Mouse (Mus musculus) embryonic facial prominence, embryonic 13.5 days (tissue): ENCODE measurements around the gene Gm35549. TPM values are rescaled to one million over a fixed set of nuclear protein-coding genes. Genes with fewer than 3 reads are reported as not detected.

Source experiments
- ATAC-seq: fragments of 200-750 bp; cut with Nextera tagmentation; 2 replicates; pipeline ENCODE4 v1.8.0; 2017; ENCODE audit warnings: low read depth; ENCODE audit not compliant: insufficient number of reproducible peaks, insufficient read depth, low FRiP score, low TSS enrichment
- H3K27ac ChIP-seq: fragments of 300-500 bp; sonication (generic); 2 replicates; pipeline ENCODE4 v1.5.1; 2015; ENCODE audit warnings: moderate library complexity, mild to moderate bottlenecking, inconsistent platforms
- H3K27me3 ChIP-seq: fragments of 300-500 bp; sonication (generic); 2 replicates; pipeline ENCODE4 v1.6.1; 2015; ENCODE audit warnings: mild to moderate bottlenecking, inconsistent platforms
- H3K36me3 ChIP-seq: fragments of 300-500 bp; sonication (generic); 2 replicates; pipeline ENCODE4 v1.6.1; 2015; ENCODE audit warnings: mild to moderate bottlenecking, inconsistent platforms
- H3K4me1 ChIP-seq: fragments of 300-500 bp; sonication (generic); 2 replicates; pipeline ENCODE4 v1.6.1; 2015; ENCODE audit warnings: inconsistent platforms
- H3K4me2 ChIP-seq: fragments of 300-500 bp; sonication (generic); 2 replicates; pipeline ENCODE4 v1.6.1; 2015; ENCODE audit warnings: moderate library complexity, mild to moderate bottlenecking, inconsistent platforms
- H3K4me3 ChIP-seq: fragments of 300-500 bp; sonication (generic); 2 replicates; pipeline ENCODE4 v1.5.1; 2015; ENCODE audit warnings: mild to moderate bottlenecking, inconsistent platforms
- H3K9ac ChIP-seq: fragments of 300-500 bp; sonication (generic); 2 replicates; pipeline ENCODE4 v1.6.1; 2015; ENCODE audit warnings: mild to moderate bottlenecking, inconsistent platforms
- H3K9me3 ChIP-seq: fragments of 300-500 bp; sonication (generic); 2 replicates; pipeline ENCODE4 v1.6.1; 2016; ENCODE audit warnings: inconsistent platforms
- WGBS: fragments of 180-500 bp; shearing (Covaris S2); methylation state at CpG from one replicate; pipeline ENCODE4 v1.1.7; 2015; ENCODE audit warnings: mixed read lengths; 5-methylcytosine and 5-hydroxymethylcytosine counted together
- polyA plus RNA-seq: library from polyadenylated mRNA; unstranded; fragments of >200 nt; fragmentation: Nextera tagmentation; extraction: Ambion mirVana; gene quantifications from 2 replicates; pipeline ENCODE4 v1.2.1, GENCODE M21; 2015

Gene Gm35549
- 0.62 and 0.73 TPM in 2 replicates for polyA plus RNA-seq

- Histone ChIP-seq H3K4me1 (0 out of 2 replicates have a peak, but pooled peaks cover 3% of the 10 kb centered on the region), H3K9ac (no peak within 1 kb of the TSS), H3K4me2 (no peak within 1 kb of the TSS), H3K9me3 (peaks cover 7% of the 10 kb centered on the region; the same call in 1 of the 2 replicates), H3K27ac (no peak within 1 kb of the TSS), H3K36me3 (peaks cover 5% of the 10 kb centered on the region), H3K27me3 (no peaks in the 10 kb centered on the region), H3K4me3 (no peak within 1 kb of the TSS)
- WGBS = 82% methylated on average over 3 of the region's 3 CpGs
- no peak for ATAC-seq
Observed at GRCm38 (mm10) chr9:122843760-122844159, at the start of gene Gm35549. Gm35549 (minus strand) TSS chr9:122844035.

GRCm38 (mm10) chr9:122886372-122887179, 42.7 kb upstream of the Gm35549 start:
- H3K4me2 ChIP-seq = peak overlapping the region; percentile 81
- H3K4me3 ChIP-seq = peak overlapping the region; percentile 80
- H3K36me3 ChIP-seq = peaks cover 13% of the 10 kb centered on the region
- H3K9ac ChIP-seq = peak overlapping the region; percentile 89
- peak; percentile 43; the same call in 1 of the 2 replicates for ATAC-seq
- H3K9me3 ChIP-seq = no peaks in the 10 kb centered on the region
- peaks cover 5% of the 10 kb centered on the region for H3K4me1 ChIP-seq
- H3K27me3 ChIP-seq = no peaks in the 10 kb centered on the region
- WGBS = 6% methylated on average over 54 of the region's 54 CpGs
- H3K27ac ChIP-seq = peak overlapping the region; percentile 68

GRCm38 (mm10) chr9:122885385-122885784, 41.5 kb upstream of the Gm35549 start, which contains the start of gene Zkscan7:
Zkscan7 (plus strand) TSS chr9:122885685.
- Histone ChIP-seq H3K9me3 (no peaks in the 10 kb centered on the region), H3K36me3 (peaks cover 6% of the 10 kb centered on the region; the same call in 1 of the 2 replicates), H3K27ac (no peak within 1 kb of the TSS), H3K4me2 (peak within 1 kb of the TSS; percentile 81), H3K27me3 (no peaks in the 10 kb centered on the region), H3K9ac (no peak within 1 kb of the TSS; the same call in 1 of the 2 replicates), H3K4me3 (peak within 1 kb of the TSS; percentile 80), H3K4me1 (peaks cover 5% of the 10 kb centered on the region)
- WGBS = 81% methylated on average over 3 of the region's 3 CpGs
- no peak for ATAC-seq

GRCm38 (mm10) chr9:122875145-122875544, 31.3 kb upstream of the Gm35549 start:
- no peak overlapping the region for H3K4me2 ChIP-seq
- H3K4me3 ChIP-seq = no peak overlapping the region
- H3K9ac ChIP-seq = no peak overlapping the region
- ATAC-seq = no peak
- H3K36me3 ChIP-seq = no peaks in the 10 kb centered on the region
- H3K4me1 ChIP-seq = no peaks in the 10 kb centered on the region
- WGBS = 94% methylated on average over 2 of the region's 2 CpGs
- H3K27ac ChIP-seq = no peak overlapping the region
- no peaks in the 10 kb centered on the region for H3K27me3 ChIP-seq
- H3K9me3 ChIP-seq = no peaks in the 10 kb centered on the region

- Histone ChIP-seq H3K9me3 (no peaks in the 10 kb centered on the region), H3K4me1 (no peaks in the 10 kb centered on the region), H3K4me2 (no peak overlapping the region), H3K4me3 (no peak overlapping the region), H3K9ac (no peak overlapping the region), H3K27ac (no peak overlapping the region), H3K27me3 (no peaks in the 10 kb centered on the region), H3K36me3 (no peaks in the 10 kb centered on the region)
- 67% methylated on average over 1 of the region's 1 CpGs for WGBS
- no peak for ATAC-seq
Observed at GRCm38 (mm10) chr9:122874653-122875052, 30.8 kb upstream of the Gm35549 start.

GRCm38 (mm10) chr9:122872595-122872994, 28.8 kb upstream of the Gm35549 start:
- Histone ChIP-seq H3K4me2 (no peak overlapping the region), H3K27me3 (no peaks in the 10 kb centered on the region), H3K27ac (no peak overlapping the region), H3K9me3 (no peaks in the 10 kb centered on the region), H3K4me1 (no peaks in the 10 kb centered on the region), H3K4me3 (no peak overlapping the region), H3K9ac (no peak overlapping the region), H3K36me3 (no peaks in the 10 kb centered on the region)
- 86% methylated on average over 4 of the region's 4 CpGs for WGBS
- ATAC-seq = no peak

- Histone ChIP-seq H3K4me1 (peaks cover 19% of the 10 kb centered on the region), H3K36me3 (peaks cover 14% of the 10 kb centered on the region), H3K4me3 (peak overlapping the region; percentile 90), H3K27me3 (no peaks in the 10 kb centered on the region), H3K9me3 (peaks cover 8% of the 10 kb centered on the region), H3K4me2 (peak overlapping the region; percentile 72), H3K9ac (peak overlapping the region; percentile 95; the same call in 1 of the 2 replicates), H3K27ac (no peak overlapping the region)
- 0 out of 2 replicates have a peak, but pooled peaks have one; percentile 37 for ATAC-seq
- 83% methylated on average over 4 of the region's 4 CpGs for WGBS
Observed at GRCm38 (mm10) chr9:122866192-122866591, 22.4 kb upstream of the Gm35549 start.

- Histone ChIP-seq H3K36me3 (peaks cover 18% of the 10 kb centered on the region), H3K9me3 (peaks cover 8% of the 10 kb centered on the region), H3K4me3 (peak within 1 kb of the TSS; percentile 90), H3K27me3 (no peaks in the 10 kb centered on the region), H3K4me2 (peak within 1 kb of the TSS; percentile 72), H3K4me1 (peaks cover 19% of the 10 kb centered on the region), H3K27ac (peak within 1 kb of the TSS; percentile 79), H3K9ac (peak within 1 kb of the TSS; percentile 95)
- ATAC-seq = peak; percentile 78; the same call in 1 of the 2 replicates
- under 1% methylated on average over 34 of the region's 34 CpGs for whole genome bisulfite sequencing
Observed at GRCm38 (mm10) chr9:122865697-122866166, 21.9 kb upstream of the Gm35549 start, which contains the start of gene Zfp445. Zfp445 (minus strand) TSS chr9:122866006.

- ATAC-seq = no peak
- no peaks in the 10 kb centered on the region for H3K27me3 ChIP-seq
- H3K4me1 ChIP-seq = peaks cover 19% of the 10 kb centered on the region
- peak overlapping the region; percentile 72 for H3K4me2 ChIP-seq
- peak overlapping the region; percentile 90 for H3K4me3 ChIP-seq
- peak overlapping the region; percentile 95 for H3K9ac ChIP-seq
- peaks cover 27% of the 10 kb centered on the region for H3K36me3 ChIP-seq
- 70% methylated on average over 3 of the region's 3 CpGs for WGBS
- no peak overlapping the region for H3K27ac ChIP-seq
- peaks cover 11% of the 10 kb centered on the region for H3K9me3 ChIP-seq
Observed at GRCm38 (mm10) chr9:122864848-122865247, 21.0 kb upstream of the Gm35549 start.

- H3K9ac ChIP-seq = 0 out of 2 replicates have a peak overlapping the region, but pooled peaks have one; percentile 27
- no peaks in the 10 kb centered on the region for H3K27me3 ChIP-seq
- H3K4me3 ChIP-seq = no peak overlapping the region
- no peak for ATAC-seq
- H3K4me2 ChIP-seq = no peak overlapping the region; the same call in 1 of the 2 replicates
- peaks cover 38% of the 10 kb centered on the region for H3K36me3 ChIP-seq
- H3K9me3 ChIP-seq = peaks cover 15% of the 10 kb centered on the region
- no peak overlapping the region for H3K27ac ChIP-seq
- peaks cover 19% of the 10 kb centered on the region for H3K4me1 ChIP-seq
- WGBS = 82% methylated on average over 2 of the region's 2 CpGs
Observed at GRCm38 (mm10) chr9:122863731-122864130, 19.9 kb upstream of the Gm35549 start.

GRCm38 (mm10) chr9:122860752-122861151, 16.9 kb upstream of the Gm35549 start:
- no peak overlapping the region for H3K27ac ChIP-seq
- H3K9ac ChIP-seq = no peak overlapping the region
- H3K36me3 ChIP-seq = peaks cover 65% of the 10 kb centered on the region
- no peak for ATAC-seq
- H3K4me1 ChIP-seq = peaks cover 15% of the 10 kb centered on the region
- no peaks in the 10 kb centered on the region for H3K27me3 ChIP-seq
- no peak overlapping the region for H3K4me2 ChIP-seq
- H3K9me3 ChIP-seq = 0 out of 2 replicates have a peak, but pooled peaks cover 11% of the 10 kb centered on the region
- H3K4me3 ChIP-seq = no peak overlapping the region
